Mouse (Mus musculus) neural tube, embryonic 10.5 days (tissue): ENCODE results near the gene Myo1d.

Experiments
- DNase-seq: peaks from one replicate; pipeline ENCODE4 v3.0.0-alpha.2; 2017; ENCODE audit warnings: low spot score; ENCODE audit errors: extremely low spot score

Gene Myo1d

GRCm38 (mm10) chr11:80783460-80783859, 3.6 kb upstream of the Myo1d start:
- no peak for DNase-seq

DNA sequence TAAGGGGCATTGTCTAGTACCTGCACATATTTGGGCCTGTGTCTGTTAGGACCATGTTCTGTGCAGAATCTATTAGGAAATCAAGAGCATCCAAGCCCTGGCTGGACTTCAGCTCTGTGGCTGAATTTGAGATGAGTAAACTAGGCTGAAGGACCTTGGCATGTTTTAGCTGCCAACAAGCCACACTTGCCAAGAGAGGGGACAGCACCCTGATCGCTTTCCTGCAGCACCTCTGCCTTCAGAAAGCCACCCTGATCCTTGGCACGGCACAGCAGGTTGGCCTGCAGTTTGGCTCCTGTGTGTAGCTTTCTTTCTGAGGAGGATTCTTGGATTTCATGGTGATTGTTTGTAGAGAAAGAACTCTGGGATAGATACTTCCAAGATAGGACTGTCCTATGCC, 1.7 kb upstream of the Myo1d start:
- no peak for DNase-seq

DNA sequence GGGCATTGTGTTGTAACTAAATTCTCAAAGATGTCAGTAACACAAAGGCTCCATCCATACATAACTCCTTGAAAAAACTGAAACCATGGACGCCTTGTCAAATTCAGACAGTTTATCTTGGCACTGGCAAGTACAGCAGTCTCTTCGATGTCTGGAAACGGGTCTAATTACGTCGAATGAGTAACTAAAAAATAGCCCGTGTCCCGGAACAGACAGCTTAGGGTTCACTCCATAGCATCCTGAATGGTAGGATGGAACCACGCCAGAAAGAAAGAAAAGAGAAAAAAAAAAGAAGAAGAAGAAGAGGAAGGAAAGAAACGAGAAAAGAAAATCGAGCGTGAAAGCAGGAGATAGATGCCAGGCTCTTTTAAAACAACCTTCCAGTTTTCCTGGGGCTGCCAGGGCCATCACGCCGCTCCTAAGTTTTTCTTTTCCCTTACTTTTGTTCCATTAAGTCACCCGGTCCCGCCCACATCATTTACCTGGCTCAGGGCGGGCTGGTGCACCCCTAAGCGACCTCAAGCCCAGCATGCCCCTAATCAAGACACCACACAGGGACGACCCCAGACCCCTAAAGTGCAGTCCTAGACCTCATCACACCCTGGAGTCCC, 804 bp downstream of the Myo1d start:
- DNase-seq: no peak

DNA sequence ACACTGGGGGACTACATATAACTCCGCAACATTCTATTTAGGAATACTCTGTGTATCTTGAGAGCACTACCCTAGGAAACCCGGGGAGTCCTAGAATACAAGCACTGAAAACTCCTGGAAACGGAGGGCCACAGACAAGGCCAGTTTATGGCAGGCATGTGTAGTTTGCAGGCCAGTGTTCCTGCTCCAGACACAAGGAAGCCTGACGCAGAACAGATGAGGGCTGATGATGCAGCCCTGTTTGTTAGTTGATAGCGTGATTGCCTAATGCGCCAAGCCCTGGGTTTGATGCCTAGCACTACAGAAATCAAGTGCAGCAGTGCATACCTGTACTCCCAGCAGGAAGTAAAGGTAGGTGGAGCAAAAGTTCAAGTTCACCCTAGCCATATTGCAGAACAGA, 1.7 kb downstream of the Myo1d start:
- DNase-seq: no peak

GRCm38 (mm10) chr11:80777708-80778107, 2.1 kb downstream of the Myo1d start:
- DNase-seq: no peak

- no peak for DNase-seq
Measured at GRCm38 (mm10) chr11:80775535-80775934, 4.3 kb downstream of the Myo1d start.

DNA sequence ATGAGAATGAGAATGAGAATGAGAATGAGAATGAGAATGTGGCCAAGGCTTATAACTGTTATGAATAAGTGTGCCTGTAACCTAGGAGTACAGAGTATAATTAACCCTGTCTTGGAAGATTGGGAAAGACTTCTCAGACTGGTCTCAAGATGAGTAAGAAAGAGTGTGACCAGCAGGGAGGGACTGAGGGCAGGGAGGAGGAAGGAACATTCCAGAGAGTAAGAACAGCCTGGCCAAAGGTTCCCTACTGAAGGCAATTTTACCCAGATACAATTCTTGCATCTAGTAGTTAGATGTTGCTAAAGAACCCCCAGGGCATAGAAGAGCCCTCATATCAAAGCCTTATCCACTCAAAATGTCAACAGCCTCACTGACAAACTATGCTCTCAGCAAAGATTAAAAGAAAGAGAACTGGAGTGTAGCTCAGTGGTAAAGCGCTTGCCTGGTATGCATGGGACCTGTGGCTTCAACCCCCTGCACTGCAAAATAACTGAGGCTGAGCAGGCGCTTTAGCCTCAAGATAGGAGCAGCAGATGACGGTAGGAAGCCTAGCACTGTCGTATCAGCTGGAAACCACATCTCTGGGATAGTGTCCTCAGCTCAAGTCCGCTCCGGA, 7.1 kb downstream of the Myo1d start:
- DNase-seq: no peak

GRCm38 (mm10) chr11:80771596-80772250, 8.1 kb downstream of the Myo1d start:
- no peak for DNase-seq

GRCm38 (mm10) chr11:80771186-80771585, 8.6 kb downstream of the Myo1d start:
- DNase-seq: no peak

- no peak for DNase-seq
Measured at GRCm38 (mm10) chr11:80767320-80767617, 12.6 kb downstream of the Myo1d start.

GRCm38 (mm10) chr11:80766472-80767319, 13.1 kb downstream of the Myo1d start:
- DNase-seq: no peak

GRCm38 (mm10) chr11:80766068-80766467, 13.8 kb downstream of the Myo1d start:
- DNase-seq: no peak

- no peak for DNase-seq
Measured at GRCm38 (mm10) chr11:80762066-80762465, 17.8 kb downstream of the Myo1d start.

DNA sequence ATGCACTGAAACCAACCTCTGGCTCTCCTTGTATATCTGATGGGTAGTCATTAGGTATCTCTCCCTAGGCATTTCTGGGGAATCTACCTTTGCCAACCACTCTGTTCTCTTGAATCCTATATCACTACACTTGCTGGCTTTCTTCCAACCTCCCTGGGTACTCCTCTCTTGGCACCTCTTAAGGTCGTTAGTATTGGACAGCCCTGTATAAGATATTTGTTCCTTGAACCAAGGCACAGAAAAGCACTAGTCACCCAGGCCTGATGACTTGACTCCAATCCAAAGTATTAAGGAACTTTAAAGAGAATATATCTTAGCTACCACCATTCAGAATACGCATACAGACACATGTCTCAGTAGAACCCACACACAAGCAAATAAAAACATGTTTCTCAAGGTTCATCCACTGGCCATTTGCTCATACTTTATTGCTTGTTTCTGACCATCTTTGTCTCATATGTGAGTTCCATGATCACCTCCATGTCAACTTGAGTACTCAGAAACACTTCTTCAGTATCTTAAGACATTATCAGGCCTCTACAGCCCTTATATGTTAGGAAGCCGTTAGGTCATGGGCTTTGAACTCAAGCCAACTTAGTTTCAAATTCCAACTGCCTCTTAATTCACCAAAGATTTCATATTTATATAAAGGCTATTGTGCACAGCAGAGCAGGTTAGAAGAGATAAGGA, 18.4 kb downstream of the Myo1d start:
- DNase-seq: no peak

DNA sequence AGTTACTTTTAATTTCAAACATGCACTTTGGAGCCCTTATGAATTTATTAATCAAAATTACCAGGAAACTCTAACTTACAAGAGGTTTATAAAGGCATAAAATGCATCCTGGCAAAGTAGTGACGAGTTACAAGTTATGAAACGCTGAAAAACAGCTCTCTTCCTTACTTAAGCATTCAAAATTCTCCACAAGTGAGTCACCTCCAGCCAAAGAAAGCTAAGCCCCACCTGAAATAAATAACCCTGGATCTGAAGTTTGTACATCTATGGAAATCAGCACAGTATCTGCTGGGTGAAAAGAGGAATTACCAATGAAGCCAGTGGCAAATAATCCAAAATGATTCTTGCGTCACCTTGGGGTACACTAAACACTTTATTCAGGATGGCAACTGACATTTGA, 20.8 kb downstream of the Myo1d start:
- no peak for DNase-seq

- DNase-seq: no peak
Measured at GRCm38 (mm10) chr11:80754201-80754600, 25.6 kb downstream of the Myo1d start.

DNA sequence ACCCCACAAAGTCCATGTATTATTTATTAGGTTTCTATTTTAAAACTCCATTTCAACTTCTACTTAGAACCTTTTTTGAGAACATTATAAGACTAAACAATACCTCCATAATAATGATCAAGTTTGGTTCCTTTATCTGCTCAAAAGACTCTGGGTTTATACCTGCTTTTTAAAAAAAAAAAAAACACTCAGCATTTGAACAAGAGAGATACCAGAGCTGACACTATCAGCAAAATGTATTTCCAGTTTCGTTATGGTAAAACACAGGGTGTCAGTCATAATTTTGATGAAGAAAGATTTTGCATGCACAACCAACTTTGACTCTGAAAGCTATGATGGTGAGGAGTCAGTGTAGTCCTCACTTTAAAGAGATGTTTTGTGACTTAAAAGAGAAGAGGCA, 28.7 kb downstream of the Myo1d start:
- DNase-seq: no peak

GRCm38 (mm10) chr11:80749187-80749586, 30.6 kb downstream of the Myo1d start:
- DNase-seq: no peak

GRCm38 (mm10) chr11:80745426-80745825, 34.4 kb downstream of the Myo1d start:
- no peak for DNase-seq

- no peak for DNase-seq
Measured at GRCm38 (mm10) chr11:80743823-80744410, 35.9 kb downstream of the Myo1d start.

GRCm38 (mm10) chr11:80742462-80742861, 37.4 kb downstream of the Myo1d start:
- DNase-seq: no peak
